Mouse (Mus musculus) yolk sac, embryonic 10.5 days (tissue): ENCODE data around the gene Gm10309.
"Not testable (repeated sequence)": the region's sequence is repeated elsewhere in the genome, so short reads cannot be mapped to it uniquely, and the experiment has no call there.

Experiments used
- DNase-seq: peaks from one replicate; pipeline ENCODE4 v3.0.0-alpha.2; 2017; ENCODE audit warnings: low spot score

Gm10309 gene

DNA sequence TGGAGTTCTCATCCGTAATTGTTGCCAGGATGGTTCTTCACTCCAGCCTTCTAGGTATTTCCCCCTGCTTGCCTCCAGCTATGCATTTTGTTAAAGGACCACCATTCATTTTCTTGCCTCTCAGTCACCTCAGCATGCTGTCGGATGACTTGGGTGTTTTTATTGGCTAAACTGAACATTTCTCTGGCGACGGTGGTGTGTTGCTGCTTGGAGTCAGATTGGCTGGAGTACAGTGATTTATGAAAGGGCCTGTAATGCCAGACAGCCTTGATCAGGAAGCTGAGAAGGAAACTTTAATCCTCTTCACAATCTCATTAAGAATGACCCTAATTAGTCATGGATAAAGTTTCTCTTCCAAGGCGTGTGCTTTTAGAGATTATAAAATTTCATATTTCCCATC is 4.8 kb upstream of the Gm10309 start:
- DNase-seq: no peak

DNA sequence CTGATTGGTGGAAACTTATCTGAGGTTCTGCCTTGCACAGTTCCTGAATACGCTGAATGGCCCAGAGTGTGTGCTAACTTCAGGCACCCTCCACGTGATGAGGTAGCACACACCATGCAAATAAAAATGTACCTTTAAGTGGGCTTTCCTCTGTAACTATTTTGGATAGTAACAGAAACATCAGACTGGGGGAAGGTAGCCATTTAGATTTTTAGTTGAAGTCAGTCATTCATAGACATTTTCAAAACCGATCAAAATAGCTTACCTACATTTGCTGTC is 3.1 kb upstream of the Gm10309 start:
- DNase-seq: no peak

DNA sequence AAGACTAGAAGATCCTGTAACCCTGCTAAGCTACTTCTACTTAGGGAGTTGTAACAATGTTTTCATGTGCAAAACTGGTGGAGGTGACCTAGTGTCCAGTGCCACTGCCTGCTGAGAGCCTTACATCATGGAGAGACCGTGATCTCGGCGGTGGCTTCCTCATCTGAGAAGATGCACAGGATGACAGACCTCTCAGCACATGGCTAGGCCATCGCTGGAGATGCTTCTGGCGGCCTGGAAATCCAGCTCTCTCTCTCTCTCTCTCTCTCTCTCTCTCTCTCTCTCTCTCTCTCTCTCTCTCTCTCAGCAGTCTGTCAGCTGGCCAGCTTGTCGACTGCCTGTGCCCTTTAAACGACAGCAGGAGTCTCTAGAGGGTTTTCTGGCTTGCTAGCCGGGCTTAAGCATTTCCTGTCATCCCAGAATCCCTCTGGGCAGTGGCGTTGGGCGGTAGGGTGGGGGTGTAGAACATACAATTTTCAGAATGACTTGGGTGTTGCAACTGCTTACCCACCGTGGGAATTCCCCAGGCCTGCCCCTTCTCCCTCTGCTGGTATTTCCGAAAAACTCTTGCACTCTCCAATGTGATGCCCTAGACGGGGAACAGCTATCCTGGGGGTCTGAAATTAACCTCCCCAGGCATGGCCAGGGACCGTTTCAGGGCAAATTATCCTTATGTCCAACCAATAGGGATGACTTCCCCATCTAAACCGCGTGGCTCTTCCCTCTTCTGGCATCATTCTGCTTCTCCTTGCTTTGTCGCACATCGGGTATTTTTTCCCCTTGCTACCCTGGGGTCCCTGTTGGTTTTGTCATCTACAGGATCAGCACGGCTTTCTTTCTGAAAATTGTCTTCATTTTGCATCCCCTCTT is 2.5 kb upstream of the Gm10309 start:
- DNase-seq: no peak

DNA sequence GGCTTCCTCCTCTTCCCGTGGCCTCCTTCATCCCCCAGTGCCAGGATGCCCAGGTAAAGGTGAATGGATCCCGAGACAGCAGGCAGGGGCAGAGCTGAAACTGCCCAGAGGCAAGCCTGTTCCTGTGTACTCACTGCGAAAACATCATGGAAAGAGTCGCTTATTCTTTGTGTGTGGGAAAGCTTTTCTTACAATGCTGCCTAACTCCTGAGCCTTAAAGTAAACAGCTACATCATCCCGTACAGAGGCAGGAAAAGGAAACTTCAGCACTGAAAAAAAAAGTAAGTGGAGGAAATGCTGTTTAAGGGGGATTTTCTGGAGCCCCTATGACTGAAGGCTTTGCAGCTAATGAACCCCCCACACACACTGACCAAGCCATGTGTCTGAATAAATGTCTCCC is 1.8 kb upstream of the Gm10309 start:
- no peak for DNase-seq

DNA sequence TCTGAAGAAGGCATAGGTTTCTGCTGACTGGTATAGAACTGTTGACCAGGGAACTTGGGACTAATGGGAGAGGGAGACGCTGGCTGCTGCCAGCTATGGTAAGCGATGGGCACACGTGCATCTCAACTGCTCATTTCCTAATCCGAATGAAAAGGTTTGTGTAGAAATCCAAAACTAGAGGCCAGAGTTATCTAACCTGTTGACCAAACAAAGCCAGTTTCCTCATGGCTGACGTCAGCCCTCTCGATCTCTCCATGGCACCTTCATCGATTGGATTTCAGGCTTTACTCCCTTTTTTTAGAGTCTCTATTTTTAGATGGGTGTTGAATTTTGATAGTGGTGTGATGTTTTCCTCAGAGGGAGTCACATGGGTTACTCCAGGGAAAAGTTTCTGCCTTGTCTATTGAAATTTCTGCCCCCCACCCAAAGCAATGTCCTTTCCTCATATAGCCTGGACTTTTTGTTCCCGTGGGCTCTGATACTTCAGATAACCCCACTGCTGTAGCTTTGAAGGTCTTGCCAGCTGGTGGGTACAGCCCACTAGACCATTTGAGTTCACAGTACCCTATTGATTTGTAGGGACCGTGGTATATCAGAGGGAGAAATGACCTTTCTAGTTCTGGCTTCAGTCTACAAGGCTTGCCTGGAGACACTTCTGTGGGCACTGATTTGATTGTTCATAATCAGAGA is 1.7 kb downstream of the Gm10309 start:
- no peak for DNase-seq

DNA sequence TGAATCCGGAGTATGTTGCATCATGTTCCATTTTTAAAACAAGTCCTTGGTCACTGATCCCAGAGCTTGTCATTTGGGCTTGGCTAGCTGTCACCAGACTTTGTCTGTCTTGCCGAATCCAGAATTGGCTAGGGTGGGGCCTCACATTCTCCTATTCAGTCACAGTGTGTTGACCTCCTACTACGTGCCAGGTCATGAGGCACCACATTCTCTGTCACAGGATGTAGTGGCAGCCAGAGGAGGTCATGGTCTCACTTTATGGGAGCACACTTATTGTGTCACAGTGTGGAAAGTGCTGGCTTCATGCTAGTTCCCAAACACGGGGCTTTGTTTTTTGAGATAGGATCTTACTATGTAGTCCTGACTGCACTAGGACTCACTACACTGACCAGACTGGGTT is 3.6 kb downstream of the Gm10309 start:
- DNase-seq: no peak

DNA sequence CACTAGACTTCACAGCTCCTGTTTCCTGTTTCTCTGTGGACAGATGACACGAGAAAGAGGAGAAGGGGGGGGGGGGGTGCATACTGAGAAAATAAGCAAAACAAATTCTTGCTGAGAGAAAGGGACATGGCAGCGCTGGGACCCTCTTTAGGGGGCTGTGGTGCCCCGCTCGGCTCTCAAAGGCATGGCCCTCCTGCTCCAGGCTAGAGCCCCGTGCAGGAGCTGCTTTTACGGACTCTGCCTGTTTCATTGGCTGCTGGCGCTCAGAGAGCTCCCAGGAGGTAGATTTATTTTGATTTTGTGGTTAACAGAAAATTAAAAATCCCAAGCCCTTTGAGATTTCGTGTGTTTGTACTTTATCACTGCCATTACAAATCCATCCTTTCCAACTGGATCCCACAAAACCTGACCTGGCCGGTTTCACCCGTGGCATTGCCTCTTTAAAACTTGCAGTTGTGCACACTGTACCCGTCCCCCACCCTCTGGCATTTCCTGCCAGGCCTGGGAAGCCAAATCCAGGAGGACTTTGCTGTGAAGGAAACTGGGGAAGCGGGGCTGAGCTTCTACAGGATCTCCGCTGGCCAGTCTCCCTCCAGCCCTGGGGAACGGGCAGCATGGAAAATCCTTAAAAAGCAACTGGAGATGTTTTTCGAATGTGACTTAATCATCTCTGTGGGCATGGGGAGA is 5.5 kb downstream of the Gm10309 start:
- DNase-seq: peak; percentile 55

DNA sequence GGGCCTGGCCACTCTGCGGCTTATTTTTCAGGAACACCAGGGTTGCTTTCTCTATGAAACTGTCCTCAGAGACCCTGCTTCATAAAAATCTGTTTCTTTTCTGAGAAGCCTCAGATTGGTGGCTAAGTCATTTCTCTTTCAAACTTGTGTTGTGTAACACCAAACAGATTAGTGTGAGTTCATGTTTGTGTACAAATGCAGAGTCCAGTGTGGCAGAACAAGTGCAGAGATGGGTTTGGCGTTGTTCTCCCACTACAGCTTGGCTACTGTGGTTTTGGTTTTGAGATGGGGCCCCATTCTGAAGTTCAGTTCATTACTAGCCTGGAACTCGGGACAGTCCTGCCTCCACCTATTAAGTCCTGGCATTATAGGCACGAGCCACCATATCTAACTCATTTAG is 7.7 kb downstream of the Gm10309 start:
- DNase-seq: no peak

DNA sequence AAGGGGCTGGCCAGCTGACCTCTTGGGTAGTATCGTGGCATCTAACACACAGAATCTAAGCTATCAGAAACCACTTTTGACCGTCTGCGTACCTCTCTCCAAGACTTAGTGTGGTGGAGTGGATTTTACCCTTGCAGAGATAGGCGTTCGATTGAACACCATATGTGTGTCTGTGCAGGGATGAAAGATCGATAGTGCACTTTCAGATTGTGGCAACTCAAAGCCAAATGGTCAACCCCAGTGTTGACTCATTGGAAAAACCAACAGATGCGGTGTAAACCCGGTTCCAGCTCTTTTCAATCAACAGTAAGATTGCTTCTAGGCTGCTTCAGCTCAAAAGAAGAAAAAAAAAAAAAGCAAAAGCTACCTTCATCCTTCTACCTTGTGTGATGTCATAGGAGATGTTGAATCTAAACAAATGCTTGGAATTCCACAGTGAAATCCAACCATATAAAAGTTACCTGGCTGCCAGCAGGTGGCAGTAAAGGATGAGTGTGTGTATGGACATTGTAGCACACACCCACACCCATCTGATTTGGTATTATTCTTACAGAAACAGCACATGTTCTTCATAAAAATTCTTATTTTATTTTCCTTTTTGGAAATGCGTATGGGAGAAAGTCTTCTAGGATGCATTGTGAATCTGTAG is 8.8 kb downstream of the Gm10309 start:
- peak; percentile 44 for DNase-seq

DNA sequence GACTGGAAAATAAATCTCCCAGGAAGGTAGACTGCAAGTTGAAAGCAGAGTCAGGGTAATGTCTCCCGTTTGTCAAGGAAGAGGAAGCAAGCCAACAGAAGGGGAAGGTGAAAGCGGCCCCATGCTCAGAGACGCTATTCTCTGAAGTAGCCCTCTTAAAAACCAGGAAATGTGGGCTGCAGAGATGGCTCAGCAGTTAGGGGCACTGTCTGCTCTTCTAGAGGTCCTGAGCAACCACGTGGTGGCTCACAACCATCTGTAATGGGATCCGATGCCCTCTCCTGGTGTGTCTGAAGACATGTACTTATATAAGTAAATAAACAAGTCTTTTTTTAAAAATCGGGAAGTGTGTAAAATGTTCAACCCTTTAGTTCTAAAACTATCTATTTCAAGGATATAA is 10.1 kb downstream of the Gm10309 start:
- no peak for DNase-seq

DNA sequence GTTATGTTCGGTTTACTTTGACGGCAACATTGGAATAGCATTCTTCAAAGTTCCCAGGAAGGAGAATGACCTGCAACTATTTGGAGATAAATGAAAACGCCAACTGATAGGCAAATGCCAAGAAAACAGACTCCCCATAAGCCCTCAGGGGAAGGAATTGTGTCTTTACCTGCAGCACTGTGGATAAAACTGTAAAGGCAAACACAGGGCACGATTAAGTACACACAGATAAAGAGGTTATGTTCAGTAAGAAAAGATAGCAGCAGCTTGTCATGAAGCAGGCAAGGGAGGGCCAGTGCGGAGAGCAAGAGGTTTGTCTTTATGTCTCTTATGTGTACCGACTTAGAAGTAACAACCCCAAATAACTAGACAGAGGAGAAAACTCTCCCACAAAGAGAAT is 10.5 kb downstream of the Gm10309 start:
- DNase-seq: no peak

DNA sequence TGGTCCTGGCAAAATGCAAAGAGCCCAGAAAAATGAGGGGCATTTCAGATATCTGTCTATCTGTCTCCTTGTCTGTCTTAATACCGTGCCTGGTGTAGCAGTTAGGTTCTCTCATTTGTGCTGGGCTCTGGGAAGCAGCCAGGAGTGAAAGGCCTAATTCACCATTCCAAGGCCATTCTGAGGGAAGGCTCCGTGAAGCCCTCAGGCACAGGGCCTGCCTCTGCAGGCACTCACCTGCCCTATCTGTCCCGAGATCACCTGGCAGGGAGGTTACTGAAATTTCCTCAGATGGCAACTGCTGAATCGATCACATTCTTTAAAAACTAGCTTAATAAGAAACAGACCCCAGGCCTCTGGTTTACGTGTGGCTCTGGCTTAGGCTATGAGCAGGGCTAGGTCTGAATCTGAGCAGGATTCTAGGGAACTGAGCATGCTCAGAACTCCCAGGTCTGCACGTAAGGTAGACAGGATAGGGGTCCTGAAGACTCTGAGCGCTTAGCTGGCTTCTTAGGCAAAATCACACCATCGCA is 11.1 kb downstream of the Gm10309 start:
- DNase-seq: no peak

DNA sequence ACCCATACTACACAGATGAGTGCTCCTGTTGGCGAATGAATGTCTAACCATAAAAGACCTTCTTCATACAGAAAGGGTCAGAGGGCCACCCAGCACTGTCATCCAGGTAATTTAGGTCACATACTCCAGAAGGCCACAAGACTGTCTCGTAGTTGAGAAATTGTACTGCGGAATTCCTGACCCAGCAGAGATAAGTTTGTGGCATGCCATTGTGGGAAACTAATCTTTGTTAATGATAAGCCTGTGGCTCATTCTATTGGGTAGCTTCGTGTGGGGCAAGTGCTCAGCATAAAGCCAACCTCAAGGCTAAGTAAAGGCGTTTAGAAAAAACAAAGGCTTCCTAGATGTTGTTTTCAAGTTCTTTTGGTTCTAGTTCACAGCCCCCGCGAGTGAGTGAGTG is 12.7 kb downstream of the Gm10309 start:
- peak; percentile 62 for DNase-seq

DNA sequence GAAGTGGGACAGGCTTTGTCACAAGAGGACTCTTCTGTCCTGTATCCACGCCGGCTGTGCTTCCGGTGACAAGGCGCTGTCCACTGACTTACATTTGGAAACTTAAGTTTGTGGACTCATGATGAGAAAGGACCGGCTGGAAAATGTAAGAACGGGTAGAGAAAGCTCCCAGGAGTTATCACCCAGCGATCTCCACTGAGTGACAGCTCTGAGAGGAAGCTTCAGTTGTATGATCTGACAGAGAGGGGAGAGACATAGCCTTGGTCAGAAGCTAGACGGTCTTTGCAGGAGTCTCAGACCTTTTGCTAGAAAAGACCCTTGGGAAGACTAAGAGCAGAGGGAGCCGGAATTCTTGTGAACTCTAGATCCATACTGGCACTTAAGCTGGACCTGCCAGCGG is 15.2 kb downstream of the Gm10309 start:
- DNase-seq: no peak

DNA sequence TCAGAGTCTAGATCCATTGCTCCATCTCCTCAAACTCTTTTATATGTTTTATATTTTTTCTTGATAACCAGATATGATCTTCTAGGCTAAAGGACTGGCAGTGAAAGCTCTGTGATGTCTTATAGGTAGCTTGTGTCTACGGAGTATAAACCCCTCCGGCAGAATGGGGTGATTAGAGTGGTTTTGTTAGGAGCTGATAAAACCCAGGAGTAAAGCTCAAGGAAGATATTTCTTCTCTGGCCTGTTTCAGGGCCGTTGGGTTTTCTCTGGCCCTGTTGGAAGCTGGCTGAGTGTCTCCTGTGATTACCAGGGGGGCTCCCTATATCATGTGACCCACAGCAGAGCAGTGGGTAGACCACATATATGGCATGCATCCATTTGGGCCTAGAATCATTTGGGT is 17.6 kb downstream of the Gm10309 start:
- DNase-seq: no peak

DNA sequence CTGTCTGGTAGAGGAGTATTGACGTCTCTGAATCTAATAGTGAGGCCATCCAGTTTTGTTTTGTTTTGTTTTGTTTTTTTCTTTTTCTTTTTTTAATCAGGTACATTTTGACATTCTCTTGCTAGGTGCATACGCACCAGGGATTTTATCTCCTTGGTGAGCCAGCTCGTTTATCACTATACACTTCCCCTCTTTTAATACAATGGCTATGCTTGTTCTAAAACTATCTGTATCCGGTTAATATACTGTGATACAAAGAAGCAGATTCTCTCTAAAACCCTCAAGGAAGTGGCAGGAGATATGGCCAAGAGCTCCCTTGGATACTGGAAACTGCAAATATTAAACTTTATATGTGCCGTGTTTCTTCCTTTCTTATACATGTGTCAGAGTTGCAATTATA is 18.4 kb downstream of the Gm10309 start:
- no peak for DNase-seq

DNA sequence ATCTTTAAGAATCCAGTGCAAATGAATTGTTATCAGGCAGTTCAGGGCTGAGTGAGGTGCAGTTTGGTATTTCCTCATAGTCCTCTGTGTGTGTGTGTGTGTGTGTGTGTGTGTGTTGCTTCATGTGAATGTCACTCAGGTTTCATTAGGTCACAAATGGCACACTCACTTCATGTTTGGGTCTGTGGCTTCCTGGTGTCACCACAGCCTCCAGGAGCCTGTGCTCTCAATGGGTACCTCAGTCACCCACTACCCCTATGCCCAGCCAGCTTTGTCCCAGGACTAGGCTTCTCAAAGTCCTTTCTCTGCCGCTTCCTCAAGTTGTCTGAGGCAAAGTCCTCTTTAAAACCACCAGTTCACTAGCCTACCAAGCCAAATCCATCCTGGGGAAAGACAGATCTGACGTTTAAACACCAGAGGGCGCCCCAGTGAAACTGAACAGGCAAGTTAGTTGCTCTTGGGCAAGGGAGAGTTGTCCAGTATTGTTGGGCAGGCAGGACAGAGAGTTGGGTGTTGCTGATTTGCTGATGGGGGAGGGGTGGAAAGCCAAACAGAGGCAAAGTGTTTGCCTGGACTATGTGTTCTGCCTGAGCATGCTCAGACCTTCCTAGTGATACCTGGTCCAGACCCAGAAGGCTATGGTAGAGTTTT is 20.8 kb downstream of the Gm10309 start:
- DNase-seq: peak; percentile 81

DNA sequence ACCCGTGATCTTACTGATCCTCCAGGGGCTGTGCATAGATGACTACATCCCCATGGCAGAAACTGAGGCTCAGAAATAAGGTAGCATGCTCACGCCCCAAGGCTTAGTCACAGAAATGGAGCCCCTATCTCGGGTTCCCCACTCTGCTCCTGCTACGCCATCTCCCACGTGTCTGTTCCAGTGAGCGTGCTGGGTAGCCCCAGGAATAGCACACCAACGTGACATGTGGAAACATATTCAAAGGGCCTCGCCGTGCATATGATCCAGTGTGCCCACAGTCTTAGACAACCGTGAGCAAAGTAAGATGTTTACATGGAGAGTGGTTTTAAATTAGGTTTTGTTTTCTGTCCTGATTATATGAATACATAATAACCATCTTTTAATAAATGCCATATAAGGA is 22.4 kb downstream of the Gm10309 start:
- DNase-seq: no peak

DNA sequence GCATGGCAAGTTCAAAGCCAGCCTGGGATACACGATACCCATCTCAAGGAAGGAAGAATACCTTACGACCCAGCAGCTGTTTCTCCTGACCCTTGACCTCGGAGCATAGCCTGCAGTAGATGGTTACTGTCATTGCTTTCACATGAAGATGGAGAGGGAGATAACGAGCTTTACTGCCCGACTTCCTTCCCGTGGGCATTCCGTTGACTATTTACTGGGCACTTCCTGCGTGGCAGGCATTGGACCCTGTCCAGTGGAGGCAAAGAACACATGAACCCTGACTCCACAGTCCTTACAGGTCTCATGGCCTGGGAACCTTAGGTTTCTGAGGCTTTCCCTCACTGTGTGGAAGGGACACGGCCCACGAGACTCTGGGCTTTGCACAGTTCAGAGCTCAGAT is 25.6 kb downstream of the Gm10309 start:
- DNase-seq: no peak

DNA sequence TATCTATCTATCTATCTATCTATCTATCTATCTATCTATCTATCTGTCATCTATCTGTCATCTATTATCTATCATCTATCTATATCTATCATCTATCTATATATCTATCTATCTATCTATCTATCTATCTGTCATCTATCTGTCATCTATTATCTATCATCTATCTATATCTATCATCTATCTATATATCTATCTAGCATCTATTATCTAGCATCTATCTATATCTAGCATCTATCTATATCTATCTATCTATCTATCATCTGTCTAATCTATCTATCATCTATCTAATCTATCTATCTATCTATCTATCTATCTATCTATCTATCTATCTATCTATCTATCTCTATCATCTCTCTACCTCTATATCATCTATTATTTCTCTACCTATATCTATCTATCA is 27.6 kb downstream of the Gm10309 start:
- DNase-seq: not testable (repeated sequence)

DNA sequence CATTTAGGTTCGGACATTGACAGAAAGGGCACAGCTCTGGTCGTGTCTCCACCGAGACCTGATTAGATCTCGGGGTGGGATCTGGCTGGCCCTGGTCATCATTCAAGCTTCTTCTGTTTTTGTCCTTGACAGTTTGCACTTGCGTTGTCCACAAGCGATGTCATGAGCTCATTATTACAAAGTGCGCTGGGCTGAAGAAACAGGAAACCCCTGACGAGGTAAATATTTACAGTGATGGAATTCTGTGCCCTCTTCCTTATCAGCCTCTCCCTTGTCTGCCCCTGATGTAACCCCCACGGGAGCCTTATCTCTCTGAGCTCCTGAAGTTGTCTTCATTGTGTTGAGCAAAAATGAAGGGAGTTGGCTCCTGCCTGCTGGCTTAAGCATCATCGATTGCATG is 28.4 kb downstream of the Gm10309 start:
- no peak for DNase-seq

DNA sequence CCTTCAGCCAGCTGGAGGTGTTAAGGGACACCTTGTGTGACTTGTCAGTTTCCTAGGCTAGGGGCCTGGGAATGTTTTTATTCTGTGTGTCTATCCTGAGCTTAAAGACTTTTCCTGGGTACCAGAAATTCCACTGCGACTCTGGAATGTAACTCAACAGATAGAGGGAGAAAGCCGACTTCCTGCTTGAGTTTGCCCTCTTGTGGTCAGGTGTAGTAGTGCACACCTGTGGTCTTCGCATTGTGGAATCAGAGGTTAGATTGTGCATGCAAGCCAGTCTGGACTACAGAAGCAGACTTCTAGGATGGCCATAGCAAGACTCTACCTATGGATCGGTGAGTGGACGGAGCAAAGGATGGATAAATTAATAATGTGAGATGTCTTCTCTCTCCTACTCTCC is 33.3 kb downstream of the Gm10309 start:
- peak; percentile 65 for DNase-seq
